Mouse (Mus musculus) embryo, embryonic 11.5 days (tissue): ENCODE results near the gene Hormad2.

Source experiments
- DNase-seq: peaks from one replicate; pipeline ENCODE4 v3.0.0-alpha.2; 2012; ENCODE audit warnings: low read depth, low spot score

The Hormad2 gene

GRCm38 (mm10) chr11:4446195-4446868, 5.4 kb upstream of the Hormad2 start:
- DNase-seq: no peak

- no peak for DNase-seq
Observed at GRCm38 (mm10) chr11:4442280-4442679, 1.4 kb upstream of the Hormad2 start.

DNA sequence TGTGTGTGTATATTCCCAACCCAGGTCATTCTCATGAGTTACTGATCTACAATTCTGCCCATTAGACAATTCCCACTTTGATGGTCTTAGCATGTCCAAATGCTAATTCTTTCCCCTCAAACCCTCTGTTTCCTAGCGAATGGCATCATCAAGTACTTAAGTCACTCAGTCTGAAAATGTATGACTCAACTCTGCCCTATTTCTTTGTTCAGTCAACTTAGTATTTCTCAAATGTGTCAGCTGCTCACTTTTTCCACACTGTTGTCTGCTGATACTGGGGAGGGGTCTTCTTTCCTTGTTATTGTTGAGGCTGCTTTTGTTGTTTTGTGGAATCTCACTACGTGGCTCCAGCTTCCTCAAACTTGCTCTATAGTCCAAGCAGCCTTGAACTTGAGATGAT, 2.7 kb downstream of the Hormad2 start:
- DNase-seq: no peak

GRCm38 (mm10) chr11:4437318-4437717, 3.6 kb downstream of the Hormad2 start:
- DNase-seq: no peak

- DNase-seq: no peak
Observed at GRCm38 (mm10) chr11:4436631-4437030, 4.3 kb downstream of the Hormad2 start.

DNA sequence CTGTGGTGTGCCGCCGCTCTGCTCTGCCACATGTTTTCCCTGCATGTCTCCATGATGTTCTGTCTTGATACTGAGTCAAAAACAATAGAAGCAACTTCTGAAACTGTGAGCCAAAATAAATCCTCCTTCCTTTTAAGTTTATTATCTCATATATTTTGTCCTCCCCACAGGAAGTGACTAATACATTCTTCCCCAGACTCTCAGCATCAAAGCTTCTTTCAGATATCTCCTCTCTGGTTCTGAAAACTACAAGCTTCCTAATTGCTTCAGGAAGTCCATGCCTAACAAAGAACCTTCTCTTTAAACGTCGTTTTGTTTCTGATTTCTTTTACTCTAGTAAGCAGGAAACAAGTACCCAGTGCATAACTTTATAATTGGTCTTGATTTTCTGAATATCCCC, 6.4 kb downstream of the Hormad2 start:
- DNase-seq: no peak

DNA sequence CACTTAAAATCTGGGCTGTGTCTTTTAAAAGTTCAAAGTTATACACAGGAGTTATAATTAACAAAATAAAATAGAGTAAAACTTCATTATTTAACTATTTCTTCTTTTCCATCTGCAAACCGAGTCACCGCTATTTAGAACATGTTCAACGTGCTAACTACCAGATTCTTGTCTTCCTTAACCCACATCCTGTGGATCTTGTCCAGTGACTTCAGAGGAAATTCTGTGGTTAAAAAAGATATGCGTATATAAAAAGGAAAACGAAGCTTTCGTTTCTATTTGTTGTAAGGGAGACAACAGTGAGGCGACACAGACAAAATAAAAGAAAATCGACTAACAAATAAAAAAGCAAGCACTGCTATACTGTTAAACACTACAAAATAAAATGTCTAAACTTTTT, 17.1 kb downstream of the Hormad2 start:
- no peak for DNase-seq

GRCm38 (mm10) chr11:4422494-4423425, 18.1 kb downstream of the Hormad2 start:
- no peak for DNase-seq

DNA sequence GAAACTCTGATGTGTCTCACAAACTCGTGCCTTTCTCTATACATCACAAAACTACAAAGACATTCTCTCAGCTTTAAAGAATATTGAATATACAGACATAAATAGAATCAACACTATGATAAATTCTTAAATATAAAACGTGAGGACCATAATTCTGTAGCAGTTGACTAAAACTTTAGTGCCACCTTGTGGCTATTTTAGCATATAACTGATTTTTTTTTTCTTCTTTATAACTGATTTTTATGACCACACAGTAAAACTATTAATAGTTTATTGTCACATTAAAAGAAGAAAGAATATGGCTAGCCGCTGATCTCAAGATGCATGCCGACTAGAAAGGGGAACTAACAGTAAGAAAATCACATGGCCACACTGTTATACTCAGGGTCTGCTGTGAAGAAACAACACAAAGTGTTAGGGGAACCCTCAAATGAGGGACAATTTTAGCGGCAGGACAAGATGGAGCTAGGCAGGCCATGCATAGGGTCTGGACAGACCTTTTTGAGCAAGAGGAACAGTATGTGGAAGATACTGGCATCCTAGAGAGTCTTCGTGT, 18.9 kb downstream of the Hormad2 start:
- no peak for DNase-seq

DNA sequence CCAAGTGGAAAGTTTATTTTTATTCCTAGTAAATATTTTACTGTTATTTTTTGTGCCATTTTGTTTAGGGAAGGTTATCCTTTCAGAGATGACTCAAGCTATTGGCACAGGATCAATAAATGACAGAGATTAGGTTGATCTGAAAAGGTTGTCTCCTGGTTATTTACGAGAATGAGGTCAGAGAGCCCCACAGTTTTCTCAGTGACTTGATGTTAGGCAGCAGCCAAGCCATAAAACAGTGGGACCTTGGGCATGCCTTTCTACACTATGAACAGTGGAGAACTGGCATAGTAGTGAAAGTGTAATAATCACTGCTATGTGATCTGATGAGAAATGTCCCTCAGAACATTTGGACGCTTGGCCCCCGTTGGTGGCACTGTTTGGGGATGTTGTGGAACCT, 22.9 kb downstream of the Hormad2 start:
- no peak for DNase-seq

DNA sequence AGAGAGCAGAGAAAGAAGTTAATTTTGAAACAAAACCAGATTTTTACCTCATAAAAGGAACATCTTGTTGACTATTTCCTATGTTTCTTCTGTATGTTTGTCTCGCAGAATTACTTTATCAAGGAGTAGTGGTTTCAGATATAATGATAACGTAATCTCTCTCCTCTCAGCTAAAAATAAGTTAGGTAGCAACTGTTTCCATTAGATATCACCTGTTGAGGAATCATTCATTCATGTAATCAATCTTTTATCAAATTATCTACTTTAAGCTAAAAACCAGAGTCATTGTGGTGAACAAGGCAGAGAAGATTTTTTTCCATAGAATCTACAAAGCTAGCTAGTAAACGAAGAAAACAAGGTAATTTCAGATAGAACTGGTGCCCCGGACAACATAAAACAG, 28.6 kb downstream of the Hormad2 start:
- no peak for DNase-seq

DNA sequence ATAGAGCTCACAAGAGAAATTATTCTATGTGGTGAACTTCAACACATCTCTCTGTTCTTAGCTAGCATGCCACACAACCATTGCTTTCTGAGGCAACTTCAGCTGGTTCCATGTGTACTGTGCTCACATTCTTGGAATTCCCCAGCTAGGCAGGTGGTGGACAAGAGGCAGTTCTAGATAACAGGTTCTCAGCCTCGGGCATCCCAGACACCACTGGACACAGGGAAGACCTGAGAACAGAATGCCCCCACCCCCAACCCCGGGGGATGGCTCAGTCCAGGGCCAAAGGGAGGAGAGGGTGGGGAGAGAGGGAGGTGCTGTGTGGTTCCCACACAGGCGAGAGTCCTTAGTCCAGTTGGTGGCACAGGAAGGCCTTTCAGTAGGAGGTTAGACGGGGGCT, 36.6 kb downstream of the Hormad2 start:
- DNase-seq: no peak

- DNase-seq: no peak
Observed at GRCm38 (mm10) chr11:4403381-4403780, 37.5 kb downstream of the Hormad2 start.

DNA sequence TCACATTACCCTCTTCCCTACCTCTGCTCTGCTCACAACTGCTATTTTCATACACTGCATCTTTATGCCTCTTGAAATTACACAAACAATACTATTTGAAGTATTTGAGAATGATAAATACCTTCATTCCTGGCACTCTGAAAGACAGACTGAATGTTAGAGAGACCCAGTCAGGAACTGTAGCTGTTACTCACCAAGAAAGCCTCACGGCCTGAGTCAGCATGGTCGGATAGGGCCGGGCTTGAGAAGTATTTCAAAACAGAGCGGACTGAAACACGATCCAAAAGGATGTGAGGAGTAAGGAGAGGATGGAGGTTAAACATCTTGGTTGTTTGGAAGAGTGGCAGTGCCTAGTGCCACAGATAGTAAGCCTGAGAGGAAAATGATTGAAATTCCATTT, 39.7 kb downstream of the Hormad2 start:
- no peak for DNase-seq

DNA sequence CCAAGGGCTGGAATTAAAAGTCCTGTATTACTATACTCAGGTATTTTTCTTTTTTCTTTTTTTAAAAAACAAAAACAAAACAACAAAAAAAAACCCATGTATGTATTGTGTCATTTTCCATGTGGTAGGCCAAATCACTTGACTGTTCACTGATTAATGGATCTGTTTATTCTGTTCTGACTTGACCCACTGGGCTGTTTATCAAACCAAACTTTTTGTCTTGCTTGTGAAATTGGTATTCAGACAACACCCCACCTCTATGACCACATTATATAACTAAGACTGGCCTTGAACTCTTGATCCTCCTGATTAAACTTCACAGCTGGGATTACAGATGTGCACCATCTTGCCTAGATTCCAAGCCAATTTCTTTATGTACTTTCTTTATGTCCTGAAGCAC, 46.7 kb downstream of the Hormad2 start:
- no peak for DNase-seq

- DNase-seq: no peak
Observed at GRCm38 (mm10) chr11:4388018-4388417, 52.9 kb downstream of the Hormad2 start.

DNA sequence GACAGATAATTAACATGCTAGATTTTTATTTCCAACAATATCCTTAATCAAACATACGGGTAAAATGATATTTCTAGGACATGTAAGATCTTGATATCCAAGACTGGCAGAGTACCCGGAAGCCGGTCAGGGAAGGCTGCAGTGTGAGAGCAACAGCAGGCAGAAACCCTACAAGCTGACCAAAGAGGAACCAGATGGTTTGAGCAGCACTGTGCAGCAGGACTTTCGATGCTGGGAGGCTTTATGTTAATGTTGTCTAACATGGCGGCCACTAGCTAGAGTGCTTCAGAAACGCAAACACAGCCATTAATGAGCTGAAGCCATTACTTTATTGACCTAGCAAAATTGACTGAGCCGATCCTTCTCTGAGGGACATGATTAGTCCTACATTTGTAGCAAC, 58.6 kb downstream of the Hormad2 start:
- no peak for DNase-seq

- DNase-seq: no peak
Observed at GRCm38 (mm10) chr11:4379857-4380256, 61.0 kb downstream of the Hormad2 start.

- no peak for DNase-seq
Observed at GRCm38 (mm10) chr11:4366389-4366788, 74.5 kb downstream of the Hormad2 start.

DNA sequence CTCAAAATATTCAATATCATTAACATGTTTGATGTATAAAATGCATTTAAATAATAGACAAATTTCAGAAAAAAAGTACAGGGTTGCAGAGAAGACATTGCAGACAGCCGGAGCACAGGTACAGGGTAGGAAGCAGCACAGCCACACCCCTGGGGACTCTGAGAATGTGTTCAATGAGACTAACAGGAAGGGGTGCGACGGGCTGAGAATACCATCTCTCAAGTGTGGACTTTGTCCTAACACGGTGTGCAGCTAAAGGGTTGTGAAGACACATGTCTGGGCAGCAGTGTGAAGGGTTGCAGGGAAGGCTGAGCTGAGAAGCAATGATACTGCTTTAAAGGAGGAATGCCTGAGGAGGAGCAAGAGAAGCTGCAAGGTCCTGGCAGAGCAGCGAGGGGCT, 85.5 kb downstream of the Hormad2 start:
- DNase-seq: no peak

DNA sequence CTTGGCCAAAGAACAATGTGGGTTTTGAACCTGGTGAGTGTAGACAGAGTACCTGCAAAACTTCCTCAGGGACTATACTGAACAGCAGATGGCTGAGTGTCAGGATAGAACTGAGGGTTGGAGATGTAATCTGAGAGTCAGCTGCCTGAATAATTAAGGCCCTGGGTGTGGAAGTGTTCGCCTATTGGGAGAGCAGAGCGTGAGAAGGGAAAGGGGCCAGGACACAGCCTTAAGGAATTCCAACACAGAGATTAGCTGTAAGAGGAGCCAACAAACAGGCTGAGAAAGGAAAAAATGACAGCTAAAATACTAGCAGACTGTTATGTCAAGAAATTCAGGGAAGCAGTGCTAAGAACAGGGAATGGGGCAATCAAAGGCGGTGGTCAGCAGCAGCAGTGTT, 88.3 kb downstream of the Hormad2 start:
- DNase-seq: no peak

GRCm38 (mm10) chr11:4343926-4344325, 97.0 kb downstream of the Hormad2 start:
- no peak for DNase-seq

- DNase-seq: no peak
Observed at GRCm38 (mm10) chr11:4342027-4342426, 98.9 kb downstream of the Hormad2 start.
